Mouse (Mus musculus): ENCODE results near the gene Rps16. TPM values are rescaled to one million over a fixed set of nuclear protein-coding genes. Genes with fewer than 3 reads are reported as not detected.

Rps16 gene
- total and polyA plus RNA-seq, 2 experiments from 2014 or later = 205 to 595 TPM

GRCm38 (mm10) chr7:28311926-28312543, 38.4 kb upstream of the Rps16 start, which contains the start of gene Timm50:
Gene Timm50, minus strand, starts transcription at chr7:28312072.
- peak within 1 kb of the TSS; percentile 78 for H3K4me3 ChIP-seq (ENCODE audit: low read depth, low read length)
- DNase-seq (peak; percentile 97), ATAC-seq (peak; percentile 99)
- no peaks in the 10 kb centered on the region for H3K9me3 ChIP-seq (ENCODE audit: low read length)
- 1% methylated on average over 45 of the region's 45 CpGs for WGBS
- H3K9ac ChIP-seq = peak within 1 kb of the TSS; percentile 81
- peak within 1 kb of the TSS; percentile 64; the same call in 1 of the 2 replicates for H3K27ac ChIP-seq (ENCODE audit: low read depth, low read length)
- no peak; the same call in 1 of the 2 replicates for TF ChIP-seq CTCF (IDR thresholded peaks at IDR 0.05; ENCODE audit: low read depth)
- no peaks in the 10 kb centered on the region for H3K27me3 ChIP-seq (ENCODE audit: insufficient read depth, low read length)
- peak within 1 kb of the TSS; percentile 82 for H3K4me2 ChIP-seq (ENCODE audit: low read depth)
- H3K36me3 ChIP-seq (ENCODE audit: insufficient read depth) = peaks cover 48% of the 10 kb centered on the region
- peaks cover 5% of the 10 kb centered on the region; the same call in 1 of the 2 replicates for H3K4me1 ChIP-seq (ENCODE audit: insufficient read depth)

DNA sequence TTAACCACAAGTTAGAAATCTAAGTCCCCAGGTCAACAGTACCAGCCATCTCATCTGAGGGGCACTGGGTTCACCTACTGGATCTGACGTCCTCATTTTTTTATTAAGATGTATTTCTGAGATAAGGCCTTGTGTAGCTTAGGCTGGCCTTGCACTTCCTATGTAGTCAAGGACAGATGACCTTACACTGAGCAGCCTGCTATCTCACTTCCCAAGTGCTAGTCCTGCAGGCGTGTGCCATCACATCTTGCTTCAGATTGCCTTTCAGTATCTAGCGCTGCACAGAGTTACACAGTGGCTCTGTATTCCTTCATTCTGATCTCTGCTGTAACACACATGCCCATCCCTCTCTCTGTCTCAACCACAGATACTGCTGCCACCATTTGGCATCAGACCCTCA, 32.4 kb upstream of the Rps16 start:
- DNase-seq (no peak), ATAC-seq (no peak)
- TF ChIP-seq CTCF (IDR thresholded peaks at IDR 0.05; ENCODE audit: low read depth) = no peak
- Histone ChIP-seq H3K4me2 (ENCODE audit: low read depth) (no peak overlapping the region), H3K9me3 (ENCODE audit: low read length) (no peaks in the 10 kb centered on the region), H3K4me1 (ENCODE audit: insufficient read depth) (no peaks in the 10 kb centered on the region), H3K36me3 (ENCODE audit: insufficient read depth) (peaks cover 83% of the 10 kb centered on the region), H3K4me3 (ENCODE audit: low read depth, low read length) (no peak overlapping the region), H3K27ac (ENCODE audit: low read depth, low read length) (no peak overlapping the region), H3K27me3 (ENCODE audit: insufficient read depth, low read length) (no peaks in the 10 kb centered on the region), H3K9ac (no peak overlapping the region)
- 91% methylated on average over 3 of the region's 3 CpGs for WGBS

GRCm38 (mm10) chr7:28318714-28319113, 31.7 kb upstream of the Rps16 start:
- H3K27ac ChIP-seq (ENCODE audit: low read depth, low read length) = no peak overlapping the region

DNA sequence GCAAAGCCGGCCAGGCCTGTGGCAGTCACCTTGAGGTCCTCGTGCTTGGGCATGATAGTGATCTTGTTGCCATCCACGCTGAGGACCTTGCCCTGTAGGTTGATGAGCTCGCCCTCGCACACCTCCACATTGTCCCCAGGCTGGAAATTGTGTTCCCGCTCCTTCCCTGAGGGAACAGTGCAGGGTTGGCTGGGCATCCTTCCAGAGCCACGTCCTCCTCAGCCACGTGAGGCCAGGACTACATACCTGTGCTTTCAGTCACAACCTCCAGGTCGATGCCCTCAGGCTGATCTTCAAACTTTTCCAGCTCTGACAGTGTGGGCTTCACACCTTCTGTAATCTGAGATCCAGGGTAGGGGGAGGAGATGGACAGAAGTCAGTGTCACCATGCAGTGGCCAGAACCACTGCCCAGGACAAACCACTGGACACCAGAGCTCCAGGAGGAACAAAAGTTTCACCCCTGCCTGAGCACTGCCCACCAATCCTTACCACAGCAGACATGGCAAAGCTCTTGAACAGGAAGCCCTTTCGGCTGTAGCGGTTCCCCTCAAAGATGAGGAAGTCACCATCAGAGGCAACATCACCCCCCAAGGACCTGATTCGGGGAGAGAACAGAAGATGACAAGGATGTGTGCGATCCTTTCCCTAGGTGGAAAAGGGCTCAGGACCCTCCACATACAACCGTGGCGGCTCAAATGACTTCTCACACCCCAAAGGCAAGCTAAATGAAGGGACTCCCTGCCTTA, 28.3 kb upstream of the Rps16 start:
- ATAC-seq = no peak
- H3K4me1 ChIP-seq (ENCODE audit: insufficient read depth) = no peaks in the 10 kb centered on the region
- H3K4me2 ChIP-seq (ENCODE audit: low read depth) = no peak overlapping the region
- no peak overlapping the region for H3K9ac ChIP-seq
- no peak overlapping the region for H3K4me3 ChIP-seq (ENCODE audit: low read depth, low read length)
- WGBS = 92% methylated on average over 15 of the region's 15 CpGs
- H3K9me3 ChIP-seq (ENCODE audit: low read length) = no peaks in the 10 kb centered on the region
- TF ChIP-seq CTCF (IDR thresholded peaks at IDR 0.05; ENCODE audit: low read depth) = no peak
- H3K27me3 ChIP-seq (ENCODE audit: insufficient read depth, low read length) = no peaks in the 10 kb centered on the region
- H3K36me3 ChIP-seq (ENCODE audit: insufficient read depth) = peaks cover 96% of the 10 kb centered on the region
- H3K27ac ChIP-seq (ENCODE audit: low read depth, low read length) = no peak overlapping the region
- DNase-seq = no peak

More at GRCm38 (mm10) chr7:28318714-28319113, 31.7 kb upstream of the Rps16 start:
- no peaks in the 10 kb centered on the region for H3K27me3 ChIP-seq (ENCODE audit: insufficient read depth, low read length)
- H3K9me3 ChIP-seq (ENCODE audit: low read length) = no peaks in the 10 kb centered on the region
- no peak for TF ChIP-seq CTCF (IDR thresholded peaks at IDR 0.05; ENCODE audit: low read depth)
- DNase-seq (no peak), ATAC-seq (no peak)
- H3K36me3 ChIP-seq (ENCODE audit: insufficient read depth) = peaks cover 90% of the 10 kb centered on the region
- no peak overlapping the region for H3K4me2 ChIP-seq (ENCODE audit: low read depth)
- H3K4me1 ChIP-seq (ENCODE audit: insufficient read depth) = no peaks in the 10 kb centered on the region
- no peak overlapping the region for H3K4me3 ChIP-seq (ENCODE audit: low read depth, low read length)
- 93% methylated on average over 17 of the region's 17 CpGs for WGBS
- H3K9ac ChIP-seq = no peak overlapping the region

- Histone ChIP-seq H3K9ac (no peak overlapping the region), H3K27ac (ENCODE audit: low read depth, low read length) (no peak overlapping the region), H3K36me3 (ENCODE audit: insufficient read depth) (peaks cover 93% of the 10 kb centered on the region), H3K4me3 (ENCODE audit: low read depth, low read length) (no peak overlapping the region), H3K9me3 (ENCODE audit: low read length) (no peaks in the 10 kb centered on the region), H3K4me2 (ENCODE audit: low read depth) (no peak overlapping the region), H3K4me1 (ENCODE audit: insufficient read depth) (no peaks in the 10 kb centered on the region), H3K27me3 (ENCODE audit: insufficient read depth, low read length) (no peaks in the 10 kb centered on the region)
- DNase-seq (no peak), ATAC-seq (no peak)
- 98% methylated on average over 8 of the region's 8 CpGs for WGBS
- no peak for TF ChIP-seq CTCF (IDR thresholded peaks at IDR 0.05; ENCODE audit: low read depth)
Observed at GRCm38 (mm10) chr7:28325293-28325692, 25.2 kb upstream of the Rps16 start.

DNA sequence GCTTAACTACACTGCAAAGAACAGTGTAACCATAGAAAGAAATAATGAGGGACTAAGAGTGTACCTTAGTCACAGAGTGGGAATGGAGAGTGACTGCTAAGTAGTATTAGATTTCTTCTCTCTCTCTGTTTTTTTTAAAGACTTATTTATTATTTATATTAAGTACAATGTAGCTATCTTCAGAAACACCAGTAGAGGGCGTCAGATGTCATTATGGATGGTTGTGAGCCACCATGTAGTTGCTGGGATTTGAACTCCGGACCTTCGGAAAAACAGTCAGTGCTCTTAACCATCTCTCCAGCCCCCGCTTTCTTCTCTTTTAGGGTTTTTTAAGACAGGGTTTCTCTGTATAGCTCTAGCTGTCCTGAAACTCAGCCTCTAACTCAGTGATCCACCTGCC, 24.0 kb upstream of the Rps16 start:
- DNase-seq = no peak
- 80% methylated on average over 4 of the region's 4 CpGs for WGBS
- Histone ChIP-seq H3K4me2 (ENCODE audit: low read depth) (no peak overlapping the region), H3K9ac (no peak overlapping the region), H3K4me1 (ENCODE audit: insufficient read depth) (no peaks in the 10 kb centered on the region), H3K4me3 (ENCODE audit: low read depth, low read length) (no peak overlapping the region), H3K36me3 (ENCODE audit: insufficient read depth) (peaks cover 94% of the 10 kb centered on the region), H3K9me3 (ENCODE audit: low read length) (no peaks in the 10 kb centered on the region), H3K27ac (ENCODE audit: low read depth, low read length) (no peak overlapping the region), H3K27me3 (ENCODE audit: insufficient read depth, low read length) (no peaks in the 10 kb centered on the region)
- TF ChIP-seq CTCF (IDR thresholded peaks at IDR 0.05; ENCODE audit: low read depth) = no peak
- no peak for ATAC-seq

GRCm38 (mm10) chr7:28328260-28328659, 22.2 kb upstream of the Rps16 start:
- Histone ChIP-seq H3K27me3 (ENCODE audit: insufficient read depth, low read length) (no peaks in the 10 kb centered on the region), H3K9me3 (ENCODE audit: low read length) (no peaks in the 10 kb centered on the region), H3K36me3 (ENCODE audit: insufficient read depth) (peaks cover 77% of the 10 kb centered on the region), H3K4me3 (ENCODE audit: low read depth, low read length) (no peak overlapping the region), H3K9ac (no peak overlapping the region), H3K4me2 (ENCODE audit: low read depth) (no peak overlapping the region), H3K27ac (ENCODE audit: low read depth, low read length) (no peak overlapping the region), H3K4me1 (ENCODE audit: insufficient read depth) (no peaks in the 10 kb centered on the region)
- WGBS = 100% methylated on average over 2 of the region's 2 CpGs
- no peak for ATAC-seq
- TF ChIP-seq CTCF (IDR thresholded peaks at IDR 0.05; ENCODE audit: low read depth) = no peak
- DNase-seq = no peak
